Mouse (Mus musculus) cerebellum, adult 9-11 months (tissue): ENCODE measurements around the gene Gm9117.
"Not testable (repeated sequence)": the region's sequence is repeated elsewhere in the genome, so short reads cannot be mapped to it uniquely, and the experiment has no call there.

ENCODE experiments used
- DNase-seq: peaks from one replicate; pipeline ENCODE4 v3.0.0; 2022

Gene Gm9117

DNA sequence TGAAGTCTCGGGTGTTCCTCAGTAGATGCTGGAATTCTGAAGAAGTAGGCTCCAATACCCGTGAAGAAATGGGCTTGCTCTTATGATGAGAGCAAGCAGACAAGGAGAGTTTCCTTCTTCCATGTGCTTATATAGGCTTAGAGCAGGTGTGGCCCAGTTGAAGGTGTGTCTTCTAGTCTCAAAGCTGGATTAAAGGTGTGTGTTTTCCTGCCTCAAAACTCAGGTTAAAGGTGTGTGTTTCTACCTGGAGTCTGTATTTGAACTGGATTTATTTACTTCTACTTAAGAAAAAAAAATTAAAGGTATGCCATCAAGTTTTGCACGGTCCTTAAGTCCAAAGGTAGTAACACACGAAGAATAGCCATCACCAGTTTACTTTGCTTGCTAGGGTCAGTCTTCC lies at the start of gene Gm9117:
Gm9117 (minus strand) TSS at position 101 of the 400 bp plus-strand sequence.
- not testable (repeated sequence) for DNase-seq

DNA sequence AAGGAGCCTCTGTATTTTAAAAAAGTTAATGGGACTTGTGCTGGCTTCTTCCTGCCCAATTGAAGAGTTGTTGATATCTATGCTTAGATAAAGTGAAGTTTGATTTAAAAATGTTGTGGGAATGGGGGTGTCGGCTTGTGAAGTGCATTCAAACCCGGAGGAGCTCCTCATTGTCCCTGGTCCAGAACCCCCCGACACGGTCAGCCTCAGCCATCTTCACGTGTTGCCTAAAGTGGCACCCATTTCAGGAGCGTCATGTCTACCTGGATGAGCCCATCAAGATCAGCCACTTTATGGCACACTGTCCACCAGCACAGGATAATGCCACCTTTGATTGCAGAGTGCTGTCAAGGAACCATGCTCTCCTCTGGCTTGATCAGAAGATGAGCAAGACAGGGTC lies 25.6 kb upstream of the Gm9117 start:
- not testable (repeated sequence) for DNase-seq

DNA sequence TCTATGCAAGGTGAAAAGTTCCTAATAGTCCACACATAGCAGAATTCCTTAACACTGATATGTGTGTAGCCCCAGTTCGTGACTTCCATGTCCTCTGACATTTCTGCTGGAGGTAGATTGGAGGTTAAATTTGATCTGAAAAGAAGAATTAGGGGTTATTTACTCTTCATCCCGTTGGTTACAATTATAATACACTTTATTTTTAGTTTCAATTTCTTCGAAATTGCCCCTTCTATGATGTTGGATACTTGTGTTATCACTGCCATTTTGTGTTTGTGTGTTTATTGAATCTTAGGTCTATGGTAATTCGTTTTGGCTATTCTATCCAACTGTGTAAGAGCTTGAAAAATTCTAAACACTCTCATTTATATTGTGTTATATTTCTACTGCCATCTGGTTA lies 17.9 kb upstream of the Gm9117 start, which contains the start of gene Tdpoz5:
Tdpoz5 (minus strand) TSS at position 101 of the 400 bp plus-strand sequence.
- DNase-seq = not testable (repeated sequence)

DNA sequence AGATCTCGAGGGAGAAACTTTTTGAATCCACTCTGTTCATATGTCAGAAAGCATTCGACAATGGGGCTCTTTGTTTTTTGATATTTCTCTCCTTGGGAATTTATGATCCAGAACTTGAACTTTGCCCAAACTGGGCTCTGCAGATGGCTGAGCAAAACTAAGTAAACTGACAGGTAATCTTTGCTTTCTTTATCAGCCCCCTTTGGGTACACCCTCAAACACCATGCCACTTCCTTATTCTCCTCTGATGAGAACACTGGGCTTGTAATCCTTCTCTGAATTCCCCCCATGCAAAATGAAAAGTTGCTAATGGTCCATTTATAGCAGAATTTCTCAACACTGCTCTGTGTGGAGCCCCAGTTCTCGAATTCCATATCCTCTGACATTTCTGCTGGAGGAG lies 5.0 kb downstream of the Gm9117 start:
- not testable (repeated sequence) for DNase-seq
